Mouse (Mus musculus): ENCODE results near the gene Mum1. TPM values are rescaled to one million over a fixed set of nuclear protein-coding genes. Genes with fewer than 3 reads are reported as not detected.

The Mum1 gene
- polyA plus RNA-seq, 1 experiment: 39.5 TPM

DNA sequence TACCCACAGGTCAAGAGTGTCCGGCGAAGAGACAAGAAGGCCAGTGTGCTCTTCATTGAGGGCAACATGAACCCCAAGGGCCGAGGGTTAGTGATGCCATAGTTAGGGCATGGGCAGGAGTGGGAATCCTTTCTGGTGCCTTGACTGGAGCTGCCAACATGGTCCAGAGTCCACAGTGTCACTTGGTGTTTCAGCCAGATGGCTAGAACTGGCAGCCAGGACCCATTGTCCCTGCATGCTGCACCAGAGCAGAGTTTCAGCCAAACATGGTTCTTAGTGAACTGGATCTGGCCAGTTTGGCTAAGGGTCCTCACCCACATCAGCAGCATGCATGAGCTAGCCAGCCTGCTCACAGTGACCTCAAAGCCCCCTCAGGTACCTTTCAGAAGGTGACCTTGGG is 12.1 kb downstream of the Mum1 start:
- TF ChIP-seq GATA1 (IDR thresholded peaks at IDR 0.05; ENCODE audit: low read length): no peak

DNA sequence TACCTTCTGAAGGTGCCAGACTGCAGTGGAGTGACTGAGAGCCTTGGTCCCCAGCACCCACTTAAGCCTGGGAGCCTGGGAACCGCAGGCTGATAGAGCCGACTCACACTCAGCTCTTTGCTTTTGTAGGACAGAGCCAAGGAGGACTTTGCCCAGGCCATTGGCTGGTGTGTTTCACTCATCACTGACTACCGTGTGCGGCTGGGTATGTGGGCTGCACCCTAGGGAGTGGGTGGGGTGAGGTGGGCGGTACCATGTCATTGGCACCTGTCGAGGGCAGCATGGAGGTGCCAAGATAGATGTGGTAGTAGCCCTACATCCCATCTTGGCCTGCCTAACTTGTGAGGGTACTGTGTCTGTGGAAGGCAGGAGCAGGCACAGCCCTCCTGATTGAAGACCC is 13.6 kb downstream of the Mum1 start:
- TF ChIP-seq GATA1 (IDR thresholded peaks at IDR 0.05; ENCODE audit: low read length): no peak

GRCm38 (mm10) chr10:80242088-80242487 is 15.9 kb downstream of the Mum1 start:
- TF ChIP-seq GATA1 (IDR thresholded peaks at IDR 0.05; ENCODE audit: low read length): no peak

GRCm38 (mm10) chr10:80242607-80243006 is 16.4 kb downstream of the Mum1 start:
- no peak for TF ChIP-seq GATA1 (IDR thresholded peaks at IDR 0.05; ENCODE audit: low read length)

DNA sequence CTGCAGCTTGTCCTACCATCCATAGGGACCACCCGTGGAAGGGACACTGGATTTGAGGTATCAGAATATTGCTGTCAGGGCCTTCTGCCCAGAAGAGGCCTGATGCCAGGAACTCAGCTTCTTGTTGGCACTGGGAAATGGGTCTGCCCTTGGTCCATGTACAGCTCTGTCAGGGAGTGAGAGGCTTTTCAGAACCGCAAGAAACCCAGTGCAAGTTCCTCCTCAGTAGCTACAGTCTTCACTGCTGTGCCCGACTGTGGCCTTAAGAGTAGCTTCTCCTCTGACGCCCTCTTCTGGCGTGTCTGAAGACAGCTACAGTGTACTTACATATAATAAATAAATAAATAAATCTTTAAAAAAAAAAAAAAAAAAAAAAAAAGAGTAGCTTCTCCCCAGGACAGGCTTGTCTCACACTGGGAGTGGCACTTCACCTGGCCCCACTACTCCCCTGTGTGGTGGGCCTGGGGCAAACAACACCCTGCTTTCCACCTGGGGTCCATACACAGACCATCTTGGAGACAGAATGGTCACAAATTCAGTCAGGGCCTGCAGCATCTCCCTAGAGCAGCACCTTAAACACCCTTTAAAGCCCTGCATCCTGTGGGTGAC is 18.7 kb downstream of the Mum1 start:
- TF ChIP-seq GATA1 (IDR thresholded peaks at IDR 0.05; ENCODE audit: low read length): no peak

- no peak for TF ChIP-seq GATA1 (IDR thresholded peaks at IDR 0.05; ENCODE audit: low read length)
These were observed 19.4 kb downstream of the Mum1 start for GRCm38 (mm10) chr10:80245600-80245999.

DNA sequence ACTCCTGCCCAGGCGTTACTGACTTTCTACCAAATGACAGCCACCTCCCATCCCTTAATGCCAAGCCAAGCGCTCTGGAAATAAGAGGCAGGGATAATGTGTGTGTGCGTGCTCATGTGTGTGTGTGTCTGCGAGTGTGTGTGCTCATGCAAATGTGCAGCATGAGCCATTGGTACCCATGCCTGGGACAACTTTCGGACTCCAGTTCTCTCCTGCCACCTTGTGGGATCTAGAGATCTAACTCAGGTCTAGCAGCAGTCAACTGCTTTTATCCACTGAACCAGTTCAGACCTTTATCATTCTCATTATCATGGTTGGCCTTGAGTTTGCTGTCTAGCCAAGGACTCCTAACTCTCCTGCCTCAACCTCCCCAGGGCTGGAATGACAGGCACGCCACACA is 21.6 kb downstream of the Mum1 start:
- TF ChIP-seq GATA1 (IDR thresholded peaks at IDR 0.05; ENCODE audit: low read length): no peak

- no peak for TF ChIP-seq GATA1 (IDR thresholded peaks at IDR 0.05; ENCODE audit: low read length)
These were observed 22.9 kb downstream of the Mum1 start, which contains the start of gene Ndufs7 for GRCm38 (mm10) chr10:80248971-80249640. Gene Ndufs7, plus strand, starts transcription at chr10:80249121.

- no peak for TF ChIP-seq GATA1 (IDR thresholded peaks at IDR 0.05; ENCODE audit: low read length)
These were observed 23.8 kb downstream of the Mum1 start for GRCm38 (mm10) chr10:80250059-80250458.

GRCm38 (mm10) chr10:80250573-80250972 is 24.3 kb downstream of the Mum1 start:
- TF ChIP-seq GATA1 (IDR thresholded peaks at IDR 0.05; ENCODE audit: low read length): no peak

- TF ChIP-seq GATA1 (IDR thresholded peaks at IDR 0.05; ENCODE audit: low read length): no peak
These were observed 25.8 kb downstream of the Mum1 start for GRCm38 (mm10) chr10:80252011-80252410.

GRCm38 (mm10) chr10:80252493-80253274 is 26.4 kb downstream of the Mum1 start:
- TF ChIP-seq GATA1 (IDR thresholded peaks at IDR 0.05; ENCODE audit: low read length): no peak

GRCm38 (mm10) chr10:80253551-80253950 is 27.3 kb downstream of the Mum1 start:
- no peak for TF ChIP-seq GATA1 (IDR thresholded peaks at IDR 0.05; ENCODE audit: low read length)

DNA sequence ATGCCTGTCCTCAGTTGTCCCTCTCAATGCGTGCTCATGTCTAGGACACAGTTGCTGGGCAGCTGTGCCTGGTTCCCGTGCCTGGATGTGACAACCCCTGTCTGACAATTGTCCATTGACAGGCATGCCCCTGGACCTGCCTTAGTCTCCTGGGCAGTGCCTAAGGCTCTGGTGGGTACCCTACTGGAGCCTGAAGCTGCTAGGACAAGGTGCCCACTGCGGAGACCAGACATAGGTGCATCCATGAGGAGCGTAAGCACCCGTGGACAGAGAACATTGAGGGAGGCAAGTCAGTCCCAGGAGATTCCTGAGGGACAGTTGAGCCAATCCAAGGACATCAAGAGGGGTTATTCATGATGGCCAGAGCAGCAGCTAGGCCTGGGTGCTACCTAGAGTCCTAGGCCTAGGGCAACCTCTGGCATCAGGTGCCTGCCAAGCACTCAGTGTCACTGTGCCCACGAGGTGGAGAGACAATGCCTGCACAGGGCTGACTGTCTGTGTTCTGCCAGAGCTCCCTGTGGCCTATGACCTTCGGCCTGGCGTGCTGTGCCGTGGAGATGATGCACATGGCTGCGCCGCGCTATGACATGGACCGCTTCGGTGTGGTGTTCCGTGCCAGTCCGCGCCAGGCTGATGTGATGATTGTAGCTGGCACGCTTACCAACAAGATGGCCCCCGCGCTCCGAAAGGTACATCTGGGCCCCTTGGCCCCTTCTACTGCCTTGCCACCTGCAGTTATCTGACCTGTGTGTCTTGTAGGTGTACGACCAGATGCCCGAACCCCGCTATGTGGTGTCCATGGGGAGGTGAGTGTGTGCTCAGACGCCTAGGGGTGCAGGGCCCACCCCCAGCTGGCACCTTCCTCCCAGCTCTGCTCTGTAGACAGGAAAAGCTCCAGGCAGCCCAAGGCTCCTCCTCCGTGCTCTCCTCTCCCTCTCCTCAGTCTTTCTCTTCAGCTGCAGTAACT is 28.4 kb downstream of the Mum1 start:
- no peak for TF ChIP-seq GATA1 (IDR thresholded peaks at IDR 0.05; ENCODE audit: low read length)

- no peak for TF ChIP-seq GATA1 (IDR thresholded peaks at IDR 0.05; ENCODE audit: low read length)
These were observed 29.8 kb downstream of the Mum1 start for GRCm38 (mm10) chr10:80255881-80256535.
